Mouse (Mus musculus) kidney, adult 2 months (tissue): ENCODE measurements around the gene Mettl27.

Experiments
- CTCF ChIP-seq: fragments of 200-500 bp; conservative IDR thresholded peaks from 2 replicates; pipeline ENCODE4 v1.5.1; 2011; ENCODE audit warnings: low read depth, mild to moderate bottlenecking, control low read depth, low read length, moderate library complexity, mixed read lengths; ENCODE audit not compliant: insufficient read depth, insufficient read length
- POLR2A ChIP-seq: fragments of 200-500 bp; IDR thresholded peaks from one replicate; pipeline ENCODE4 v1.6.1; 2011; ENCODE audit warnings: low read depth, low read length, control low read depth

DNA sequence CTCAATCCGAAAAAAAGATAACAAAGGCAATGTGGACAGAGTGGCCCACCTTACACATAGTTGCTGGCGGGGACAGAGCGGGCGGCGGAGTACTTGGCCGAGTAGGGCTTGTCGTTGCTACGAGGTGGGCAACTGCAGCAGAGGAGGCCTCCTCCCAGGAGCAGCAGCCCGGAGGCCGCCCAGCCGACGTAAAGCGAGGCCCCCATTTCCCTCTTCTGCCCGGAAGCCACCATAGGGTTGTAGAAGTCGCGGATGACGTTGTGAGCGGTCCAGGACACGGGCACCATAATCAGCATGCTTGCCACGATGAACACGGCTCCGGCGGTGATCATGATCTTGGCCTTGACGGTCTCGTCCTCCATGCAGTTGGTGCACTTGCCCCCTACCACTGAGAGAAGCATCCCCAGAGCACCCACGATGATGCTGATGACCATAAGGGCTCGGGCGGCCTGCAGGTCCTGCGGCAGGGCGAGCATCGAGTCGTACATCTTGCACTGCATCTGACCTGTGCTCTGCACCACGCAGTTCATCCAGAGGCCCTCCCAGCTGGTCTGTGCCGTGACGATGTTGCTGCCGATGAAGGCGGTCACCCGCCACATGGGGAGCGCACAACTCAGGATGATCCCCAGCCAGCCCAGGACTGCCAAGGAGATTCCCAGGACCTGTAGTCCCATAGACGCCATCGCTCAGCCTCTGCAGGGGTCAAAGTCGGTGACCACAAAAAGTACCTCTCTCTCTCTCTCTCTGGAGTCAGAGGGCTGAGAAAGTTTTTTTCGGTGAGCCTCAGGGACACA is 14.1 kb downstream of the Mettl27 start:
- no peak for TF ChIP-seq CTCF
- no peak for TF ChIP-seq POLR2A
